Mouse (Mus musculus) spleen, postnatal 0 days (tissue): ENCODE measurements around the gene Ccdc155. TPM values are rescaled to one million over a fixed set of nuclear protein-coding genes. Genes with fewer than 3 reads are reported as not detected.

ENCODE experiments used
- polyA plus RNA-seq: library from polyadenylated mRNA; unstranded; fragments of >200 nt; fragmentation: Nextera tagmentation; extraction: Ambion mirVana; gene quantifications from 2 replicates; pipeline ENCODE4 v1.2.1, GENCODE M21; 2015

The Ccdc155 gene
- polyA plus RNA-seq: 0.12 and 0.29 TPM in 2 replicates

DNA sequence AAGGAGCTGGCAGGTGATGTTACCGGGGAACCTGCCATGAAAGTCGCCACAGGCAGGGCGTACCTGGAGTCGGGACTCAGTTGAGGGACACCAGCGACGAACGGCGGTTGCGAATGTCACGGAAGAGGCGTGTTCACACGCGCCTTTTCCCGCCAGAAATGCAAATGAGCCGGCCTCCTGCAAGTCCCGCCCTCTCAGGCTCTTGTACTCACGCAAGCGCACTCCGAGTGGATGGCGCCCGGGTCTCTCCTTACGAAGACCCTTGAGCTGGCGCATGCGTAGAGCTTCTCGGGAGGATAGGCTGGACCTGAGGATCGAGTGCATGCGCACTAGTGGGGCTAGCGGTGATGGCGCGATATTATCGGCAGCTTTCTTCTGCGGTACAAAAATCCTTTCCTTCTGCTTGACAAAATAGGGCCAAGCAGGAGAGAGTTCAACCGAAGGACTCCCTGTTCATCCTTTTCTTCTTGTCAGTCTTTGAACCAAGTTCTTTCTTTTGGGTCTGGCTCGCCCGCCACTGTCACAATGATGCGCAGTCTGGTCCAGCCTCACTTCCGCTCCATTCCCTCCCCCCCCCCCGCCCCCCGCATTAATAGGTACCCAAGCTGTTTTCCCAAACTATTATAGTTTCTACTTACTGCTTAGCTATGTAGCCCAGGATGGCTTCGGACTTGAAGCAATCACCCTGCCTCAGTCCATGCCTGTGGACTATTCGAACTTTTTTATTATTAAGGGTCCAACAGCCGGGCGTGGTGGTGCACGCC is at the start of gene Ccdc155:
TSS of gene Ccdc155 (minus strand) at position 513 of the 764 bp plus-strand sequence.

DNA sequence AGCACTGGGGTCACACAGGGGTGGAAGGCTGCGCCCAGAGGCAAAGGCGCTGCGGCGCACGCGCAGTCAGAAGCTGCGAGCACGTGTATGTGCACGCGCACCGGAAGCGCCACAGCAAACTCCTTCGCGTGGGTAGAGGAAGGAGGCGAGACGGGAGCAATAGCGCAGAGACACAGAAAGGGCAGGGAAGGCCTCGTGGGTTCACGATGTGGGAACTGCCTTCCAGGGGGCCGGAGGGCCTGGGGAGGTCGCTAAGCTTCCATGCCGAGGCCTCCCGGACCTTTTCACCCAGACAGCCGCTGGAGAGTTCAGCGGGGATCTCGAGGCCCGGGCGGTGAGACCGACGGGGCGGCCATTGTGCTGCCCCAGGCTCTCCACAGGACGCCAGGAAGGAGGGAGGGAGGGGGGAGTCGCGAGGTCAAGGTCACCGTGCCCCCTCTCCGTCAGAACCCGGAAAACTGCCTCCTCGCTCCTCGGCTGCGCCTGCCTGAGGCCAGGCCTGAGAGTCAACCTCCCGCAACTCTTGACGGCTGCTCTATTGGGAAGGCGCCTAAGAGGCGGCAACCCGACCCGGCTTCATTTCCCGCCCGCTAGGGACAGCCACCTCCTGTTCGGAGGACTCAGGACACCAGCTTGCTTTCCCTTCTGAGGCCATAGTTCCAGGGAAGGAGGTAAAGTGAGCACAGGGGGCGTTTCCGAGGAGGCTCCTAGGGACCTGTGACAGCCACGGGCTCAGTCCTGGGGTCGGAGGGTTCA is 36.1 kb upstream of the Ccdc155 start, which contains the start of gene Slc6a16:
TSS of gene Slc6a16 (plus strand) at position 453 of the 756 bp plus-strand sequence.

GRCm38 (mm10) chr7:45238723-45239496 is 34.2 kb upstream of the Ccdc155 start, which contains the start of gene Cd37:
Cd37 (minus strand) TSS chr7:45239115.

DNA sequence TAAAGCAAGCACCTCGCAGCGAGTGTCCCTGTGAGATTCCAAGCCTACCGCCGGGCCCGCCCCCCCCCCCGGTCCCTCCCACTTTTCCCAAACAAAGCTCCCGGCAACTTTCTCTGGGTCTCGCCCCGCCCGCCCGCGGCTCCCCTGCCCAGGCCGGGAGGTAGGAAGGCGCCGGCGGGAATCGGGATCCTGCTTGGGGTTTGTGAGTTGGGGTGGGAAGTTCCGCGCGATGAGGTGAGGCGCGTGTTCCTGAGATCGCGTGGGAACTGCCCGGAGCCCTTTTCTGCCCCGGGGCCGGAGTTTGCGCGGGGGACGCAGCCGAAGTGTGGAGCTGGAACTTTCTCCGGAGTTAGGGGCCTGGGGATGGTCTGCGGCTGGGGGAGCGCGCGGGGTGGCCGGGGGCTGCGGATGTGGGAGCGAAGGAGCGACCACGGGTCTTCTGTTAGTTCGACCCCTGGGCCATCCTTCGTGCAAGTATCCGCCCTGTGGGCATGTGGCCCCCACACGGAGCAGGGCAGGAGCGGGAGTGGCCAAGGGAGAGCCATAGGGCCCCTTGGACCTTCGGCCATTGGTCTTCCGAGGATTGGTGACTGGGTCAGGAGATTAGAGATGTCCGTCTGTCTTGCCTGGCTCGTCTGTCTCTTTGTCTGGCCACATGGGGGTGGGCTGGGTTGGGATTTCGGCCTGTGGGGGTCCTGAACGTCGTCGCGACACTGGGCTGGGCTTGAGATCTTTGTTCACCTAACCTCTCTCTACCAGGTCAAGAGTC is 11.2 kb upstream of the Ccdc155 start, which contains the start of gene Tead2:
TSS of gene Tead2 (plus strand) at position 81 of the 769 bp plus-strand sequence.

DNA sequence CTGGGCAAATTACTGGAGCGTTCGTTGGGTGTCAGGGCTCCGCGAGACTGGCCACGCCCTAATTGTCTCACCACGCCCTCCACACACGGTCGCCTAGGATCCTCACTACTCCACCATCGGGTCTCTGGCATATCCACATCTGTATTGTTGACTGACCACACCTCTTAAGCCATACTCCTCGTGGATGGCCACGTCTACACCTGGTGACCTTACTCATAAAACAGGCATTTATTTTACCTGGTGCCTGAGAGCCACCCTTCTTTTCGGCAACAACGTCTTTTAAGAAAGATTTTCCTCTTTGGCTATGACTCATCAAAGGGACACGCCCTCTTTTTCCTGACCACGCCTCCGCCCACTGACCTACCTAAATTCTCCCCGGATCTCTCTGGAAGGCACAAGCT is 7.2 kb upstream of the Ccdc155 start, which contains the start of gene Dkkl1:
TSS of gene Dkkl1 (minus strand) at position 297 of the 401 bp plus-strand sequence.

DNA sequence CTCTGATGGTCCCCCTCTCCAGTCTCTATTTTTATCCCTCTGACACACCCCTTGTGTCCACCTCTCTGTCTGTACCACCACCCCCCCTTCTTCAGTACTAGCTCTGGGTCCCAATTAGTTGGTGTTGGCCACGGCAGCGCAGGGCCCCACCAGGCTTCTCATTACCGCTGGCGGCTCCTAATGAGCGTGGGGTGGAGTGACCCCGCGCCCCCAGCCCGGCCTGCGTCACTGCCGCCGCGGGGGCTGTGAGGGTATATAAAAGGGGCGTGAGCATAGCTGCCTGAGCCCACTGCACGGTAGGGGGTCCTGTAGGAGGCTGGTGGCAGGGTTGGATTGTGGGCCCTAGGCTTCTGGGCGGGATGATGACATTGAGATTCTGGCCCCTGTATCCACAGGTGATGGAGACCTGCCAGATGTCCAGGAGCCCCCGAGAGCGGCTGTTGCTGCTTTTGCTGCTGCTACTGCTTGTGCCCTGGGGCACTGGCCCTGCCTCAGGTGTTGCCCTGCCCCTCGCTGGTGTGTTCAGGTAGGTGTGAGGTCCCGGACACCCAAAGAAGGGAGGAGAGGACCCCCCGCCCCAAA is 23.7 kb downstream of the Ccdc155 start, which contains the start of gene Pth2:
TSS of gene Pth2 (plus strand) at position 100 of the 582 bp plus-strand sequence.

GRCm38 (mm10) chr7:45179469-45179868 is 25.2 kb downstream of the Ccdc155 start, which contains the start of gene Gfy:
Gfy (minus strand) TSS chr7:45179569.

GRCm38 (mm10) chr7:45163735-45164490 is 40.8 kb downstream of the Ccdc155 start, which contains the start of gene Slc17a7:
Slc17a7 (plus strand) TSS chr7:45163949.

GRCm38 (mm10) chr7:45154096-45154992 is 50.3 kb downstream of the Ccdc155 start, which contains the start of the genes Pih1d1 and Aldh16a1:
Pih1d1 (plus strand) TSS chr7:45154303.
Aldh16a1 (minus strand) TSS chr7:45154584.

DNA sequence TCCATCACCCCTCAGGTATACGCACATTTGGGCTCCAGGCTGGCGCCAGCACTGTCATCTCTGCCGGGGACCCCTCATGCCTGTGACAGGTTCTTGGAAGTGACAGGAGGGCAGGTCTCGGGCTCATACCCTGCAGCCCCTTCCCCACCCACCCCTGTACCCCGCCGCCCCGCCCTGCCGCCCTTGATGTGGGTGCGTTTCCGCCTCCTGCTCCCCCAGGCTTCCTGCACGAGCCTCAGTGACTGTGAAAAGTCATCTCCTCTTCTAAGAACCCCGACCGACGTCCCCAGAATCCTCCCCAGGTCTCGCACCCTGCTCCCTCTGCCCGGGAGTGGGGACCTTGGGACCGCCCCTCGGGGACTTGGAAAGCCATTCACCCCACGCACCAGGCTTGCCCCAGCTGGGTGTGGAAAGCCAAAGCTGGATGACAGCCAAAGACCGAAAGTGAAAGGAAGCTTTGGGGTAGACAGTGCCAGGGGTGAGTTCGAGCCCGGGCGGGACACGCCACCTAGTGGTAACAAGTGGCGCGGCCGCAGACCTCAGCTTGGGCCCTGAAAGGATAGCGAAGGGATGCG is 68.6 kb downstream of the Ccdc155 start, which contains the start of the genes Gm45713 and Flt3l:
TSS of gene Gm45713 (minus strand) at position 239 of the 575 bp plus-strand sequence.
TSS of gene Flt3l (minus strand) at position 440 of the 575 bp plus-strand sequence.

Other genes starting within 250 kb of the Ccdc155 start
- 3.7 and 4.5 TPM in 2 replicates for gene Cpt1c, start 230.0 kb downstream of the Ccdc155 start, polyA plus RNA-seq
- gene Prmt1, start 218.3 kb downstream of the Ccdc155 start, polyA plus RNA-seq: 215 and 217 TPM in 2 replicates
- 54.1 and 62.3 TPM in 2 replicates for gene Irf3, start 207.2 kb downstream of the Ccdc155 start, polyA plus RNA-seq
- 28.5 and 32.0 TPM in 2 replicates for gene Bcl2l12, start 206.2 kb downstream of the Ccdc155 start, polyA plus RNA-seq
- gene Scaf1, start 188.5 kb downstream of the Ccdc155 start, polyA plus RNA-seq: 15.0 and 17.0 TPM in 2 replicates
- gene Rras, start 186.9 kb downstream of the Ccdc155 start, polyA plus RNA-seq: 25.6 and 26.0 TPM in 2 replicates
- gene Prr12, start 152.0 kb downstream of the Ccdc155 start, polyA plus RNA-seq: 3.9 and 5.0 TPM in 2 replicates
- 37.2 and 45.0 TPM in 2 replicates for gene Nosip, start 142.5 kb downstream of the Ccdc155 start, polyA plus RNA-seq
- 10.0 and 12.4 TPM in 2 replicates for gene Prrg2, start 142.2 kb downstream of the Ccdc155 start, polyA plus RNA-seq
- gene Rcn3, start 112.7 kb downstream of the Ccdc155 start, polyA plus RNA-seq: 80.3 and 93.9 TPM in 2 replicates
- gene Fcgrt, start 101.0 kb downstream of the Ccdc155 start, polyA plus RNA-seq: 59.4 and 86.0 TPM in 2 replicates
- 1,257 and 1,307 TPM in 2 replicates for gene Rps11, start 80.5 kb downstream of the Ccdc155 start, polyA plus RNA-seq
- 1,601 and 1,631 TPM in 2 replicates for gene Rpl13a, start 76.1 kb downstream of the Ccdc155 start, polyA plus RNA-seq
- gene Gm45713, start 68.7 kb downstream of the Ccdc155 start, polyA plus RNA-seq: 0.35 and 0.44 TPM in 2 replicates
- gene Flt3l, start 68.5 kb downstream of the Ccdc155 start, polyA plus RNA-seq: 7.2 and 9.3 TPM in 2 replicates
- gene Pih1d1, start 50.6 kb downstream of the Ccdc155 start, polyA plus RNA-seq: 45.1 and 48.9 TPM in 2 replicates
- 29.7 and 31.2 TPM in 2 replicates for gene Aldh16a1, start 50.3 kb downstream of the Ccdc155 start, polyA plus RNA-seq
- gene Slc17a7, start 40.9 kb downstream of the Ccdc155 start, polyA plus RNA-seq: not detected in 2 replicates
- not detected in 2 replicates for gene Gfy, start 25.3 kb downstream of the Ccdc155 start, polyA plus RNA-seq
- not detected in 2 replicates for gene Pth2, start 23.9 kb downstream of the Ccdc155 start, polyA plus RNA-seq
- 7.5 and 8.4 TPM in 2 replicates for gene Dkkl1, start 7.3 kb upstream of the Ccdc155 start, polyA plus RNA-seq
- 14.5 and 20.8 TPM in 2 replicates for gene Tead2, start 10.9 kb upstream of the Ccdc155 start, polyA plus RNA-seq
- gene Cd37, start 34.2 kb upstream of the Ccdc155 start, polyA plus RNA-seq: 71.1 and 87.7 TPM in 2 replicates
- gene Slc6a16, start 36.2 kb upstream of the Ccdc155 start, polyA plus RNA-seq: 0.10 TPM in 1 of 2 replicates, not detected in the other
- not detected in 2 replicates for gene Slc6a21, start 72.6 kb upstream of the Ccdc155 start, polyA plus RNA-seq
- 2.9 and 4.7 TPM in 2 replicates for gene Trpm4, start 128.9 kb upstream of the Ccdc155 start, polyA plus RNA-seq
- 0.06 and 0.12 TPM in 2 replicates for gene Hrc, start 130.4 kb upstream of the Ccdc155 start, polyA plus RNA-seq
- 0.35 and 0.65 TPM in 2 replicates for gene Ppfia3, start 162.1 kb upstream of the Ccdc155 start, polyA plus RNA-seq
- gene Lin7b, start 165.7 kb upstream of the Ccdc155 start, polyA plus RNA-seq: 0.41 TPM in 1 of 2 replicates, not detected in the other
- gene Snrnp70, start 190.8 kb upstream of the Ccdc155 start, polyA plus RNA-seq: 126 and 132 TPM in 2 replicates
- 0.05 and 0.06 TPM in 2 replicates for gene Kcna7, start 200.8 kb upstream of the Ccdc155 start, polyA plus RNA-seq
- 1.1 and 1.4 TPM in 2 replicates for gene Ntf5, start 208.8 kb upstream of the Ccdc155 start, polyA plus RNA-seq
- not detected in 2 replicates for gene Lhb, start 215.9 kb upstream of the Ccdc155 start, polyA plus RNA-seq
- 5.7 and 6.9 TPM in 2 replicates for gene Gys1, start 230.0 kb upstream of the Ccdc155 start, polyA plus RNA-seq
- 97.6 and 107 TPM in 2 replicates for gene Ruvbl2, start 233.2 kb upstream of the Ccdc155 start, polyA plus RNA-seq